17 mouse cellular contexts compared by ENCODE assay signal in genomic region chr2:34553580-34554231, GRCm38 (mm10).
DNase-seq lines count a peak whose midpoint lies in the region; ATAC-seq and TF ChIP-seq lines count a peak whose summit lies in the region.
"Had no signal": no experiment of that assay in that cellular context is flagged by ENCODE, and none has a peak within 500 bp of the region (broad histone marks: within the 10 kb centered on the region; RNA-seq: fewer than 3 reads in every experiment).

No protein-coding gene starts in this region.

- H3K4me2 ChIP-seq in heart, embryonic 11.5 days, result no peak overlapping the region
- no peak overlapping the region for H3K4me2 ChIP-seq in intestine, embryonic 16.5 days (ENCODE audit: low read depth, low read length)
- no peak overlapping the region for H3K4me2 ChIP-seq in stomach, postnatal 0 days (replicated peaks; ENCODE audit: low read depth)
- H3K4me2 ChIP-seq: embryonic facial prominence, embryonic 12.5 days; forebrain, embryonic 15.5 days; midbrain, embryonic 13.5 days had no signal

- H3K27me3 ChIP-seq in heart, embryonic 11.5 days (ENCODE audit: control insufficient read depth, insufficient read depth, low read length), result no peaks in the 10 kb centered on the region
- H3K27me3 ChIP-seq in intestine, embryonic 16.5 days (replicated peaks; ENCODE audit: control insufficient read depth, insufficient read depth, low read length), result no peaks in the 10 kb centered on the region
- H3K27me3 ChIP-seq in stomach, postnatal 0 days (ENCODE audit: control insufficient read depth, insufficient read depth, low read length), result no peaks in the 10 kb centered on the region
- H3K27me3 ChIP-seq: embryonic facial prominence, embryonic 12.5 days; forebrain, embryonic 15.5 days; midbrain, embryonic 13.5 days had no signal

- no peak overlapping the region for H3K9ac ChIP-seq in heart, embryonic 11.5 days (ENCODE audit: low read depth, low read length)
- no peak overlapping the region for H3K9ac ChIP-seq in intestine, embryonic 16.5 days (ENCODE audit: low read depth, low read length)
- H3K9ac ChIP-seq in stomach, postnatal 0 days (ENCODE audit: low read length), result no peak overlapping the region
- H3K9ac ChIP-seq: embryonic facial prominence, embryonic 12.5 days; forebrain, embryonic 15.5 days; midbrain, embryonic 13.5 days had no signal

- no peak for TF ChIP-seq EP300 in stomach, postnatal 0 days (optimal IDR thresholded peaks at IDR 0.05)

- DNase-seq in heart, adult 8-10 months (ENCODE audit: low spot score), result peak; percentile 31
- peak; percentile 14 for DNase-seq in lung, postnatal 10 days
- DNase-seq in lung, postnatal 36 days, result no peak
- DNase-seq in stomach, postnatal 0 days (ENCODE audit: low spot score), result no peak
- DNase-seq in testis, postnatal 14 days (ENCODE audit: low spot score), result no peak
- DNase-seq in spleen, postnatal 4 days (ENCODE audit: low spot score in 2 of 2), result no peak
- DNase-seq: adrenal gland, postnatal 14 days; cerebellum, adult 18-20 months; kidney, adult 8-10 months; kidney, postnatal 36 days had no signal

- H3K36me3 ChIP-seq in heart, embryonic 11.5 days (ENCODE audit: control insufficient read depth, insufficient read depth, low read length), result no peaks in the 10 kb centered on the region
- no peaks in the 10 kb centered on the region for H3K36me3 ChIP-seq in intestine, embryonic 16.5 days (ENCODE audit: control insufficient read depth, insufficient read depth, low read length)
- no peaks in the 10 kb centered on the region for H3K36me3 ChIP-seq in stomach, postnatal 0 days (ENCODE audit: control insufficient read depth, insufficient read depth, low read length)
- H3K36me3 ChIP-seq: embryonic facial prominence, embryonic 12.5 days; forebrain, embryonic 15.5 days; midbrain, embryonic 13.5 days had no signal

- peaks cover 26% of the 10 kb centered on the region for H3K4me1 ChIP-seq in heart, embryonic 11.5 days (ENCODE audit: control insufficient read depth, insufficient read depth, low read length)
- H3K4me1 ChIP-seq in intestine, embryonic 16.5 days (ENCODE audit: control insufficient read depth, insufficient read depth, low read length), result peaks cover 21% of the 10 kb centered on the region; the same call in 1 of the 2 replicates
- H3K4me1 ChIP-seq in stomach, postnatal 0 days (replicated peaks; ENCODE audit: control insufficient read depth, insufficient read depth), result peaks cover 7% of the 10 kb centered on the region
- H3K4me1 ChIP-seq: midbrain, embryonic 13.5 days had no signal

- no peak for TF ChIP-seq CTCF in stomach, postnatal 0 days (IDR thresholded peaks at IDR 0.05; ENCODE audit: low read depth)

- H3K27ac ChIP-seq in heart, embryonic 11.5 days (ENCODE audit: low read depth, low read length), result no peak overlapping the region
- H3K27ac ChIP-seq in intestine, embryonic 16.5 days (ENCODE audit: low read length), result peak overlapping the region; percentile 72
- H3K27ac ChIP-seq in stomach, postnatal 0 days (replicated peaks), result peak overlapping the region; percentile 35; the same call in 1 of the 2 replicates
- H3K27ac ChIP-seq: embryonic facial prominence, embryonic 12.5 days; forebrain, embryonic 15.5 days; macrophage; midbrain, embryonic 13.5 days had no signal

- no peaks in the 10 kb centered on the region for H3K9me3 ChIP-seq in heart, embryonic 11.5 days (replicated peaks; ENCODE audit: control insufficient read depth, low read length)
- H3K9me3 ChIP-seq in intestine, embryonic 16.5 days (ENCODE audit: control insufficient read depth, low read length), result no peaks in the 10 kb centered on the region
- H3K9me3 ChIP-seq in stomach, postnatal 0 days (ENCODE audit: control insufficient read depth, low read length), result no peaks in the 10 kb centered on the region
- H3K9me3 ChIP-seq: embryonic facial prominence, embryonic 12.5 days; forebrain, embryonic 15.5 days; midbrain, embryonic 13.5 days had no signal

- H3K4me3 ChIP-seq in heart, embryonic 11.5 days (ENCODE audit: low read depth, low read length), result no peak overlapping the region
- H3K4me3 ChIP-seq in intestine, embryonic 16.5 days (ENCODE audit: low read length), result no peak overlapping the region
- no peak overlapping the region for H3K4me3 ChIP-seq in stomach, postnatal 0 days (ENCODE audit: low read depth, low read length)
- H3K4me3 ChIP-seq: embryonic facial prominence, embryonic 12.5 days; forebrain, embryonic 15.5 days; midbrain, embryonic 13.5 days had no signal

- WGBS in heart, embryonic 11.5 days (ENCODE audit: insufficient replicate concordance), result 43% methylated on average over 6 of the region's 6 CpGs
- 55% methylated on average over 6 of the region's 6 CpGs for WGBS in intestine, embryonic 16.5 days
- 39% methylated on average over 6 of the region's 6 CpGs for WGBS in stomach, postnatal 0 days

- no peak for ATAC-seq in heart, embryonic 11.5 days (replicated peaks; ENCODE audit: insufficient number of reproducible peaks, low FRiP score, low TSS enrichment)
- ATAC-seq in intestine, embryonic 16.5 days, result no peak
- ATAC-seq in stomach, postnatal 0 days (ENCODE audit: low FRiP score, low TSS enrichment), result no peak
- ATAC-seq: forebrain, embryonic 15.5 days; hindbrain, embryonic 16.5 days; midbrain, embryonic 13.5 days had no signal

Comparison
In these comparisons a context has a peak if more than half of its experiments do, and no peak if none do; other contexts are left out.
1. DNase-seq: peak in heart, adult 8-10 months (single experiment) and lung, postnatal 10 days (single experiment); none in lung, postnatal 36 days (single experiment), stomach, postnatal 0 days (single experiment), testis, postnatal 14 days (single experiment) and spleen, postnatal 4 days (0 of 2).